Mouse (Mus musculus): ENCODE results near the gene Nde1. TPM values are rescaled to one million over a fixed set of nuclear protein-coding genes. Genes with fewer than 3 reads are reported as not detected.

Gene Nde1
- polyA plus RNA-seq, 1 experiment, result 76.7 TPM

DNA sequence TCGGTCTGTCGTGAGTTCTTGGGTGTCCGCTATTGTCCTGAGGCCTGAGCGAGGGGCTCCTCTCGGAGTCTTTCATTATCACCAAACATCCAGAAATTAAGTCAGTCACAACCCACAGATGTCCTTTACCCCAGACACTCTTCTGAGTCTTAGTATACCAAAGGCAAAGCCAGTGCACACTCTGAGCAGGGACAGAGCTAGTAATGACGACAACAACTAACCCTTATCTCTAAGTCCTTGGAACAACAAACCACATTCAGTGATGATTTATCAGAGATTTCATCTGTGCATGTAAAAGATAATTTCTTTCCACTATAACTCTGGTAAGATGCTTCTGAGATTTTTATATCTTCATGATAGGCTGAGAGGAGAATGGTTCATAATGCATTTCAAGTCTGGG is 6.8 kb upstream of the Nde1 start:
- TF ChIP-seq POLR2A (IDR thresholded peaks at IDR 0.05; ENCODE audit: borderline replicate concordance, control insufficient read depth, low read depth, low read length) (no peak), CTCF (IDR thresholded peaks at IDR 0.05; ENCODE audit: control insufficient read depth, insufficient read depth, low read length) (no peak)
- Histone ChIP-seq H3K27ac (ENCODE audit: control insufficient read depth, insufficient read depth, low read depth, low read length, poor library complexity) (no peak overlapping the region), H3K4me1 (ENCODE audit: control insufficient read depth, insufficient read depth, low read length) (peaks cover 4% of the 10 kb centered on the region; the same call in 1 of the 2 replicates), H3K4me3 (replicated peaks; ENCODE audit: control insufficient read depth, low read depth, low read length) (no peak overlapping the region)
- 89% methylated on average over 6 of the region's 6 CpGs for whole genome bisulfite sequencing

DNA sequence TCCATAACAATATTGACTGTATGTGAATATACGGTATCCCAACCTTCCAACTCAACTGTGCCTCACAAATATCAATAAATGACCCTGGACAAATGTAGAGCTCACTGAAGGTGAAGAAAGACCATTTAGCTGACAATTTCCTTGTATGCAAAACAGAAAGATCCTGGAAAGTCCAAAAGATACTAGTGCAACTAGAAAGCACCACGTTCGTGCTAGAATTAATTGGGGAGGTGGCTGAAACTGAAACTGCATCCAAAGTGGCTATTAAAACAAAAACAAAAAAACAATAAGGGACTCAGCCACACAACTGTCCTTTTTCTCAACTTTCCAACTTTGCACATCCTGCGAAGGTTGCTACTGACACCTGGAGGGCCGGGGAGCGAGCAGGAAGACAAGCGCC is 4.5 kb upstream of the Nde1 start:
- H3K27ac ChIP-seq (ENCODE audit: control insufficient read depth, insufficient read depth, low read depth, low read length, poor library complexity), result peak overlapping the region; percentile 67
- 11% methylated on average over 7 of the region's 7 CpGs for WGBS
- TF ChIP-seq CTCF (IDR thresholded peaks at IDR 0.05; ENCODE audit: control insufficient read depth, insufficient read depth, low read length) (no peak), POLR2A (IDR thresholded peaks at IDR 0.05; ENCODE audit: borderline replicate concordance, control insufficient read depth, low read depth, low read length) (no peak)
- peak overlapping the region; percentile 98 for H3K4me3 ChIP-seq (replicated peaks; ENCODE audit: control insufficient read depth, low read depth, low read length)
- H3K4me1 ChIP-seq (ENCODE audit: control insufficient read depth, insufficient read depth, low read length), result peaks cover 4% of the 10 kb centered on the region; the same call in 1 of the 2 replicates

GRCm38 (mm10) chr16:14158936-14159745 is 3.9 kb upstream of the Nde1 start:
- Histone ChIP-seq H3K4me3 (replicated peaks; ENCODE audit: control insufficient read depth, low read depth, low read length) (peak overlapping the region; percentile 98), H3K27ac (ENCODE audit: control insufficient read depth, insufficient read depth, low read depth, low read length, poor library complexity) (peak overlapping the region; percentile 87), H3K4me1 (ENCODE audit: control insufficient read depth, insufficient read depth, low read length) (peaks cover 4% of the 10 kb centered on the region; the same call in 1 of the 2 replicates)
- TF ChIP-seq POLR2A (IDR thresholded peaks at IDR 0.05; ENCODE audit: borderline replicate concordance, control insufficient read depth, low read depth, low read length) (peak; percentile 88; the same call in 1 of the 2 replicates), CTCF (IDR thresholded peaks at IDR 0.05; ENCODE audit: control insufficient read depth, insufficient read depth, low read length) (peak; percentile 2; the same call in 1 of the 2 replicates)
- WGBS, result 1% methylated on average over 56 of the region's 58 CpGs

DNA sequence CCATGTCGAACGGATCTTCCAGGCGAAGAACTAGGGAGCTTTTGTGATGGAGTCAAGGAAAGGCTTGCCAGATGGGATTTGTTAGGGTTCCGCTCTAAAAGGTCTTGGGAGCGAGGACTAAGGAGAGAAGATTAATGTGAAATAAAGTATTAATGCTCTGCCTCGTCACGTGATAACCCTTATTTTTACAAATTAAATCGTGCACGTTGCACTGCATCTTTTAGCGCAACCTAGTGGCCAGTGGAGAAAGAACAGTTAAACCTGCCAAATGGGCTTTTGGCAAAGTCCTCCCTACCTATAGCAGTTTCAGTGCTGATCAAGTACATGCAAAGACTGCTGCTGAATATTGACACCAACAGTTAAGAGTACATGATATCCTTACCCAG is 3.3 kb upstream of the Nde1 start:
- TF ChIP-seq POLR2A (IDR thresholded peaks at IDR 0.05; ENCODE audit: borderline replicate concordance, control insufficient read depth, low read depth, low read length) (no peak), CTCF (IDR thresholded peaks at IDR 0.05; ENCODE audit: control insufficient read depth, insufficient read depth, low read length) (0 out of 2 replicates have a peak, but pooled peaks have one; percentile 18)
- peaks cover 4% of the 10 kb centered on the region; the same call in 1 of the 2 replicates for H3K4me1 ChIP-seq (ENCODE audit: control insufficient read depth, insufficient read depth, low read length)
- WGBS, result under 1% methylated on average over 10 of the region's 10 CpGs

DNA sequence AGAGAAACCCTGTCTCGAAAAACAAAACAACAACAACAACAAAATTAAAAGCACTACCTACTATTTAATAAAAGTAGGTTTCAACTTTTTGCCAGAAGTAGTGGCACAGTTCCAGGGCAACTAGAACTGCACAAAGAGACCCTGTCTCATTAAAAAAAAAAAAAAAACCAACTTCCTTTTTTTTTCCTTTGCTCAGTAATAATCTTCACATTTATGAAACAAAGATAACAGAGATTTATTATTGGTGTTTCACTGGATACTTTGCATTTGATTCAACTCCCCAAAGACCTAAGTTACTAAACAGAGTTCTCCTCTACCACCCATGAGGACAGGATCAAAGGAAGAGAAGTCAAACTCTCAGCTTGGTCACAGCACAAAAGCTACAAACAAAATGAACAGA is 2.1 kb upstream of the Nde1 start:
- Histone ChIP-seq H3K27ac (ENCODE audit: control insufficient read depth, insufficient read depth, low read depth, low read length, poor library complexity) (no peak overlapping the region), H3K4me3 (replicated peaks; ENCODE audit: control insufficient read depth, low read depth, low read length) (no peak overlapping the region), H3K4me1 (ENCODE audit: control insufficient read depth, insufficient read depth, low read length) (peaks cover 4% of the 10 kb centered on the region; the same call in 1 of the 2 replicates)
- TF ChIP-seq CTCF (IDR thresholded peaks at IDR 0.05; ENCODE audit: control insufficient read depth, insufficient read depth, low read length) (no peak), POLR2A (IDR thresholded peaks at IDR 0.05; ENCODE audit: borderline replicate concordance, control insufficient read depth, low read depth, low read length) (no peak)
- WGBS, result 86% methylated on average over 1 of the region's 1 CpGs

More for the DNA sequence above, 3.3 kb upstream of the Nde1 start:
- Histone ChIP-seq H3K4me3 (replicated peaks; ENCODE audit: control insufficient read depth, low read depth, low read length) (peak overlapping the region; percentile 73), H3K27ac (ENCODE audit: control insufficient read depth, insufficient read depth, low read depth, low read length, poor library complexity) (peak overlapping the region; percentile 87)

DNA sequence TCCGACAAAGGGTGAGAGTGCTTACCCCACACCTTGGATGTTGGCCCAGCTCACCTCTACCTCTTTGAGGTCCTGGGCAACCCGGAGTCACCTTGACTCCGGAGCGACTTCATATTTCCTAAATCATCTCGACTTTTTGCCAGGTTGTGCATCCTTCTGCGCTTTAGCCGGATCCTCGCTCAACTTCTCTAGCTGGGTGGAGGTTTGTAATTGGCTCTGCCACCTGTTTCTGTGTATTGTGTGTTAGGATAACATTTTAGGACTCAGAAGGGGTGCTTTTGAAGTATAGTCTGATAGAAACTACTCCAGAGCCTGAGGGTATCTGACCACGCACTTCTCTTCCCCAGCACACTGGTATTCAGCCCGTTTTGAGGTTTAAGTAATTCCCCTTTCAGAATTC is 656 bp downstream of the Nde1 start:
- peak overlapping the region; percentile 90 for H3K4me3 ChIP-seq (replicated peaks; ENCODE audit: control insufficient read depth, low read depth, low read length)
- WGBS, result 2% methylated on average over 10 of the region's 10 CpGs
- peak overlapping the region; percentile 87 for H3K27ac ChIP-seq (ENCODE audit: control insufficient read depth, insufficient read depth, low read depth, low read length, poor library complexity)
- TF ChIP-seq POLR2A (IDR thresholded peaks at IDR 0.05; ENCODE audit: borderline replicate concordance, control insufficient read depth, low read depth, low read length), result no peak
- peaks cover 1% of the 10 kb centered on the region; the same call in 1 of the 2 replicates for H3K4me1 ChIP-seq (ENCODE audit: control insufficient read depth, insufficient read depth, low read length)

- Histone ChIP-seq H3K27ac (ENCODE audit: control insufficient read depth, insufficient read depth, low read depth, low read length, poor library complexity) (no peak overlapping the region), H3K4me3 (replicated peaks; ENCODE audit: control insufficient read depth, low read depth, low read length) (no peak overlapping the region), H3K4me1 (ENCODE audit: control insufficient read depth, insufficient read depth, low read length) (peaks cover 1% of the 10 kb centered on the region; the same call in 1 of the 2 replicates)
- WGBS, result 74% methylated on average over 4 of the region's 4 CpGs
- no peak for TF ChIP-seq POLR2A (IDR thresholded peaks at IDR 0.05; ENCODE audit: borderline replicate concordance, control insufficient read depth, low read depth, low read length)
- TF ChIP-seq CTCF (IDR thresholded peaks at IDR 0.05; ENCODE audit: control insufficient read depth, insufficient read depth, low read length), result no peak
These were observed 3.4 kb downstream of the Nde1 start for GRCm38 (mm10) chr16:14166490-14166889.

GRCm38 (mm10) chr16:14169706-14170105 is 6.6 kb downstream of the Nde1 start:
- no peaks in the 10 kb centered on the region; the same call in 1 of the 2 replicates for H3K4me1 ChIP-seq (ENCODE audit: control insufficient read depth, insufficient read depth, low read length)
- no peak overlapping the region for H3K27ac ChIP-seq (ENCODE audit: control insufficient read depth, insufficient read depth, low read depth, low read length, poor library complexity)
- TF ChIP-seq POLR2A (IDR thresholded peaks at IDR 0.05; ENCODE audit: borderline replicate concordance, control insufficient read depth, low read depth, low read length) (no peak), CTCF (IDR thresholded peaks at IDR 0.05; ENCODE audit: control insufficient read depth, insufficient read depth, low read length) (no peak)
- no peak overlapping the region for H3K4me3 ChIP-seq (replicated peaks; ENCODE audit: control insufficient read depth, low read depth, low read length)
- WGBS, result 92% methylated on average over 1 of the region's 1 CpGs

All from bone marrow, adult 2 months (tissue).